Mouse (Mus musculus): ENCODE measurements around the gene Rad51b. TPM values are rescaled to one million over a fixed set of nuclear protein-coding genes. Genes with fewer than 3 reads are reported as not detected.
A peak's percentile ranks its signal among the peaks of the same experiment; 100 is the strongest.

The Rad51b gene
- polyA plus RNA-seq, 1 experiment from 2014 or later, result 8.7 TPM

DNA sequence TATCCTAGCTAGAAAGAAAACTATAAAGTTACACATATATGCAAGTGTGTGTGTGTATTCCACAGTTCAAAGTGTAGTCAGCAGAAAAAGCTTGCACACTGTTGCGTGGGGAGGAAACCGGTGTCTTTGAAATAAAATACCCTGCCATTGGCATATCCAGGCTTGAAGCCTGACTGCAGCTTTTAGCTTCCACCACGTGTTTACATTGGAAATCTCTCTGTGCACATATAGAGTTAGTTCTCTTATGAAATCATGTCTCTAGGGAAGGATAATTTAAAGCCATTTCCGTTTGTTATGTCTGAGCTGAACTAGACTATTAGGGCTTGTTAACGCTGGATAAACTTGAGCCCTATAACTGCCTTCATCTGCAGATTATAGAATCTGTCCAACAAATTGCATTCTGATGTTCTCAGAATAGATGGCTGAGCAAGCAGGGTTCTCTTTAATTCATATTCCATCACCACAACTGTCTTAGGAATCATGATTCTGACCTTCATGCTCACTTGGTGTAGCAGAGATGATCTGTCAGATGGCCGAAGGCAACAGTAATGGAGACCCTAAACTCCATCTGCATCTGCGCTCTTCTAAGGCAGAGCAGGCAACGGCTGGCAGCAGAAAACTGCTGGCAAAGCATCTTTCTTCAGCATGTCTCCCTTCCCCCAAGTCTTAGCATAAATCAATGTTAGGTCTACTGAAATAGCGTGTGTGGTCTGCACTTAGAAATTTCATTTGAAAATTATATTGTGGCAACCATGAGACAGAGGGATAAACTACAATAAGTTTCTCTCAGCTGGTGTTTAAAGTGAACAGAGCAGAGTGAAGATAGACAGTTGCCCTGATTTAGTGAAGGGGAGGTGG lies 410.7 kb downstream of the Rad51b start:
- Histone ChIP-seq H3K9me3 (no peaks in the 10 kb centered on the region), H3K27me3 (replicated peaks) (no peaks in the 10 kb centered on the region), H3K27ac (peak overlapping the region; percentile 83), H3K36me3 (no peaks in the 10 kb centered on the region), H3K4me1 (peaks cover 17% of the 10 kb centered on the region; the same call in 1 of the 2 replicates), H3K9ac (no peak overlapping the region), H3K4me2 (no peak overlapping the region), H3K4me3 (replicated peaks) (no peak overlapping the region)
- WGBS, result 29% methylated on average over 9 of the region's 9 CpGs
- ATAC-seq (ENCODE audit: insufficient read depth, low FRiP score, low read depth), result peak; percentile 23; the same call in 1 of the 2 replicates

DNA sequence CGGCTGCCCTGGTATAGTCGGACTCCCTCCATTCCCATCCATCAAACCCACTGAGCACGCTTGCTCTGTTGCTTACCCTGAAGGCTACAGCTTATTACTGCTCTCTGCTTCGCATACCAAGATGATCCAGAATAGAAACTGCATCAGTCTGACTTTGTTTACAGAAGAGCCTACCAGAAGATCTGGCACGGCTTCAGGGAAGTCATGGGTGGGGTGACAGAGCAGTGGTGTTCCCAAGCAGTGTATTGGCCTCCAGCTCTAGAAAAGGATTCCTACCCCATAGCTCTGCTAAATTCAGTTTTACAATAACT lies 411.3 kb downstream of the Rad51b start:
- Histone ChIP-seq H3K4me2 (no peak overlapping the region), H3K27me3 (replicated peaks) (no peaks in the 10 kb centered on the region), H3K27ac (peak overlapping the region; percentile 83), H3K9me3 (no peaks in the 10 kb centered on the region), H3K4me1 (peaks cover 17% of the 10 kb centered on the region; the same call in 1 of the 2 replicates), H3K36me3 (no peaks in the 10 kb centered on the region), H3K4me3 (replicated peaks) (no peak overlapping the region), H3K9ac (no peak overlapping the region)
- ATAC-seq (ENCODE audit: insufficient read depth, low FRiP score, low read depth), result peak; percentile 56; the same call in 1 of the 2 replicates
- 49% methylated on average over 5 of the region's 5 CpGs for whole genome bisulfite sequencing

DNA sequence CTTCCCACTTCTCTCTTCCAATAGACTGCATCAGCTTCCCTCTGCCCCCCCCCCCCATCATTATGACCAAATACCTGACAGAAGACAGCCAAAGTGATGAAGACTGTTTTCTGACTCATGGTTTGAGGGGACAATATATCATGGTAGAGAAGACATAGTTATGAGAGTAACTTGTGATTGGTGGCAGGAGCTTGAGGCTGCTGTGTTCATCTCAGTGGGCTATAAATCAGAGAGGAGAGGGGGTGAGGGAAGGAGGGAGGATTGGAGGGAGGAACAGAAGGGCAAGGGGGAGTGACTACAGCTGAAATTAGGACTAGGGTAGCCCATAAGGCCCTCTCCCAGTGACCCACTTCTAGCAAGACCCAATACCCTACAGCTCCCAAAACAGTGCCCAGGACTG lies 416.2 kb downstream of the Rad51b start:
- no peaks in the 10 kb centered on the region for H3K36me3 ChIP-seq
- no peaks in the 10 kb centered on the region for H3K9me3 ChIP-seq
- H3K4me3 ChIP-seq (replicated peaks), result no peak overlapping the region
- H3K9ac ChIP-seq, result no peak overlapping the region
- no peaks in the 10 kb centered on the region for H3K27me3 ChIP-seq (replicated peaks)
- H3K4me1 ChIP-seq, result peaks cover 21% of the 10 kb centered on the region
- no peak overlapping the region for H3K4me2 ChIP-seq
- no peak for ATAC-seq (ENCODE audit: insufficient read depth, low FRiP score, low read depth)
- H3K27ac ChIP-seq, result no peak overlapping the region

DNA sequence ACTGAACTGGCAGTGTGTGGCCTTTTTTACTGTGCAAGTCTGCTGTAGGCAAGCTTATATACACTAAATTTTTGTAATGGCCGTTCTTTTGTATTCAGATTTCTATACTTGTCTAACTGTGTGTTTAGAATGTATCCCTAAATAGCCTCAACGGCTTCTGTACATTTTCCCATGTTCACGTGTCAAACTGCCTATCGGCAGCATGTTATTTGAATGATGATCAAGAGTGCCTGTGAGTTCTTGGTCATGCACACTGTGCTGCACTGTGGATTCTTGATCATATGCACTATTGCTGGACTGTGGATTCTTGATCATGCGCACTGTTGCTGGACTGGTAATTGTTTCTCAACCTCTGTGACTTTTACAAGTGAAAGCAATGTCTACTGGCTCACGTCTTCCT lies 417.4 kb downstream of the Rad51b start:
- Histone ChIP-seq H3K27me3 (replicated peaks) (no peaks in the 10 kb centered on the region), H3K4me3 (replicated peaks) (no peak overlapping the region), H3K9me3 (no peaks in the 10 kb centered on the region), H3K27ac (peak overlapping the region; percentile 48; the same call in 1 of the 2 replicates), H3K9ac (no peak overlapping the region), H3K4me2 (no peak overlapping the region), H3K4me1 (peaks cover 17% of the 10 kb centered on the region), H3K36me3 (no peaks in the 10 kb centered on the region)
- WGBS, result 68% methylated on average over 6 of the region's 6 CpGs
- ATAC-seq (ENCODE audit: insufficient read depth, low FRiP score, low read depth), result no peak

DNA sequence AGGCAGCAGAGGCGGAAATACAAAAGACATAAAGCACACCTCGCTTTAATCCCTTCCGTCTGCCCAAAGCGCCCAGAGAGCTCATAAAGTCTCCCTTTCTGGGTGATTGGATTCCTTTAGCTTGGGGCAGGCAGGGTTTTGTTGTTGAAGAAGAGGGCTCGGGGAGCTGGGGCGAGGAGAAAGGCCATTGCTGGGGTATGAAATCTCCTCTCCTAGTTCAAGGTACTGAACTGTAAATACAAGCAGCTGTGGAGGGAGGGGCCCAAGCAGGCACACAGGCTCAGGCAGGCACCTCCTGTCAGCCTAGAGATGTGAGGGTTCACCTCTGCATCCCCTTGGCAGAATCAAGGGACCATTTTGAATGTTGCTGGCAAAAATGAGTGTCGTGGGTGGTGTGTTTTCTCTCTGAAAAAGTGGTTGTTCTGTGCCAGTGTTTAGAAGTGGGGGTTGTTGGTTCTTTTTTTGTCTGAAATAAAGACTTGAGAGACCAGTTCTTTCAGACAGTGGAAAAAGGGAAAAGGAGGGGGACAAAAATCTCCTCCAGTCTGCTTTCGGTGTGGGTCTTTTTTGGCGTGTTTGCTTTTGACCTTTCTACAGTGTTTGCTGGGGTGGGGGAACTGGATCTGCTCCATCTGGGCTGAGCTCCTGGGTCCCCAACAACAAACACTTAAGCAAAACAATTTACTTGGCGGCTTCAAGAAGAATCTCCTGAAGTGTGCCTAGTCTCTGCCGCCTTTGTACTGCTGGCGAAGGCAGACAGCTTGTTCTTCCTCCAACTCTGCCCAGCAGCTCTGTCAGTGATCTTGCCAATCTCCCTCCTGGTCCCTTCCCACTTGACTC lies 418.6 kb downstream of the Rad51b start:
- Histone ChIP-seq H3K36me3 (no peaks in the 10 kb centered on the region), H3K27ac (peak overlapping the region; percentile 64), H3K4me1 (peaks cover 17% of the 10 kb centered on the region), H3K27me3 (replicated peaks) (no peaks in the 10 kb centered on the region), H3K4me2 (peak overlapping the region; percentile 6), H3K4me3 (replicated peaks) (no peak overlapping the region), H3K9ac (no peak overlapping the region), H3K9me3 (no peaks in the 10 kb centered on the region)
- peak; percentile 71; the same call in 1 of the 2 replicates for ATAC-seq (ENCODE audit: insufficient read depth, low FRiP score, low read depth)
- 44% methylated on average over 12 of the region's 12 CpGs for WGBS

DNA sequence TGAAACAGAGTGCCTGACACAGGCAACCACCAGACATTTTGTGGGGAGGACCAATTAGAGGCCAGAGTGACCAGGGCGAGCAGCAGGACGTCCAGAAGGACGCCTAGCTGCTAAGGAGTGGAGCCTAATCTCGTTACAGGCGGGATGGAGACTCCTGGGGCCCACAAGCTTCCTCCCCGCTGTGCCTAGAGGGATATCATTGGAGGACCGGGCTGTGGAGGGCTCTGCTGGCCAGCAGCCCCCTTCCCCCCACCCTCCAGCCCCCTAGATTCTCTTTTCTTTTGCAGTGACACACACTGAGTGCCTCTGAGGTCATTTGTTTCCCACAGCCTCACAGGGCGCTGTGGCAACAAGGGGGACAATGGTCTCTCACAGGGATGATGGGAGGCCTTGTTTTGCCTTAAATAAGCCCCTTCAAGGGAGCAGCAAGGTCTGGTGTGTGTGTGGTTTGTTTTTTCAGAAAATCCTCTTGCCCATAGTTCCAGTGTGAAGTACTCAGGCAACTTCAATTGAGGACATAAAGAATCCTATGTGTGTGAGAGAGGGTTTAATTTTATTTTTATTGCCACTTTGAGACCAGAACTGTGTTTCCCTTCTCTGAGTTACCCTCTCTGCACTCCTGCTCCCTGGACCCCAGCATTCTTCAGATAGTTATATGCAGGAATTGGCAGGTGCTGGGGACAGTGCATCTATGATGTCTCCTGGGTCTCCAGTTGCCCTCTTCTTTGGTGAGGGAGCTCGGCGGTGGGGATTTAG lies 422.2 kb downstream of the Rad51b start:
- no peak overlapping the region for H3K4me2 ChIP-seq
- no peak overlapping the region; the same call in 1 of the 2 replicates for H3K27ac ChIP-seq
- ATAC-seq (ENCODE audit: insufficient read depth, low FRiP score, low read depth), result no peak
- no peaks in the 10 kb centered on the region for H3K36me3 ChIP-seq
- peaks cover 17% of the 10 kb centered on the region for H3K4me1 ChIP-seq
- H3K27me3 ChIP-seq (replicated peaks), result no peaks in the 10 kb centered on the region
- H3K4me3 ChIP-seq (replicated peaks), result no peak overlapping the region
- no peaks in the 10 kb centered on the region for H3K9me3 ChIP-seq
- 57% methylated on average over 10 of the region's 10 CpGs for WGBS
- H3K9ac ChIP-seq, result no peak overlapping the region

DNA sequence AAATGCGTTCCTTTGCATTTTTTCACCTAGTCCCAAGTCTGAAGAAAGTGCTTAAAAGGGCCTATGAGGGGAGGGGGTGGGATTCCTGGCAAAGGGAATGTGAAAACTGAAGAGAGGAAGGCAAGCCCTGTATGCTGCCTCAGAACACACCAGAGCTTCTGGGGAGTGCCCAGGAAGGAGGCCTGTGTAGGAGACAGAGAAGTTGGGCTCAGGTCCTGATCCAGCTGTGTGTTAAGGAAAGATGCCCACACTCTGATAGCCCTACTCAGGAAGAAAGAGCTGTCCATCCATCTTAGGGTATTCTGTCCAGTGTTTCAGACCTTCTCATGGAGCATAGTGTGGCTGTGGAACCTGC lies 422.7 kb downstream of the Rad51b start:
- Histone ChIP-seq H3K9me3 (no peaks in the 10 kb centered on the region), H3K4me3 (replicated peaks) (no peak overlapping the region), H3K27me3 (replicated peaks) (no peaks in the 10 kb centered on the region), H3K4me2 (no peak overlapping the region), H3K27ac (no peak overlapping the region), H3K36me3 (no peaks in the 10 kb centered on the region), H3K9ac (no peak overlapping the region), H3K4me1 (peaks cover 17% of the 10 kb centered on the region)
- WGBS, result 52% methylated on average over 1 of the region's 1 CpGs
- ATAC-seq (ENCODE audit: insufficient read depth, low FRiP score, low read depth), result no peak

DNA sequence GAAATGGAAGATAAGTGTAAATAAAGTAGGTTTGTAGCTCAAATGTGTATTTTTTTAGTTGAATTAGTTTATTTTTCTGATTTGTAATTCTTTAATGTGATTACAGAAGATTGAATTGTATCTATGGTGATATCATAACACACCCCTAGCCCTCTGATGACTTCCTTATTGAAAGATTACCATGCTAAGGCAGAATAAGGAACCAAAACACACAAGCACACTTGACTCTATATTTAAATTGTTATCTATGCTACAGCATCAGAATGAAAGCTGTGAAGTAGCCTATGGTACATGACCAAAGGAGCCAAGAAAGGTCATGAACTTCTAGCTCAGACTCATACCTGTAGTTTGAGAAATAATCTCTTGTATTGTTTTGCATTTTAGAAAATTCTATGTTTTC lies 427.8 kb downstream of the Rad51b start:
- Histone ChIP-seq H3K36me3 (no peaks in the 10 kb centered on the region), H3K4me2 (no peak overlapping the region), H3K27me3 (replicated peaks) (no peaks in the 10 kb centered on the region), H3K9me3 (0 out of 2 replicates have a peak, but pooled peaks cover 5% of the 10 kb centered on the region), H3K9ac (no peak overlapping the region), H3K4me3 (replicated peaks) (no peak overlapping the region), H3K4me1 (no peaks in the 10 kb centered on the region), H3K27ac (no peak overlapping the region)
- no peak for ATAC-seq (ENCODE audit: insufficient read depth, low FRiP score, low read depth)

DNA sequence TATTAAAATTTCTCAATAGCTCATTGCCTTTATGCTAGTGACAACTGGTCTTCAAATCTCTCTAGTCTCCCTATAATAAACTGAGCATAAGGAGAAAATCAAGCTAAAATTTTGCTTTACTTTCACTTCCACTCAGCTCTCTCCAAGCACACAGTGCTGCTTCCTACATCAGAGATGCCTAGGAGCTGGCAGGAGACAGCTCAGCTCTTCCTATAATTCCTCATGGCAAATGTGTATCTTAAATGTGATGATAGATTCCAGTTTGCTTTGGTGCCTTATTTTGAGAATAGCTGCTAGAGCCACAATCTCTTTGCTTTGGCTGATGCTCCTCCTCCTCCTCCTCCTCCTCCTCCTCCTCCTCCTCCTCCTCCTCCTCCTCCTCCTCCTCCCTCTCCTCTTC lies 428.6 kb downstream of the Rad51b start:
- Histone ChIP-seq H3K27me3 (replicated peaks) (no peaks in the 10 kb centered on the region), H3K4me3 (replicated peaks) (no peak overlapping the region), H3K36me3 (no peaks in the 10 kb centered on the region), H3K27ac (no peak overlapping the region), H3K4me1 (no peaks in the 10 kb centered on the region), H3K9ac (no peak overlapping the region), H3K9me3 (0 out of 2 replicates have a peak, but pooled peaks cover 5% of the 10 kb centered on the region), H3K4me2 (no peak overlapping the region)
- no peak for ATAC-seq (ENCODE audit: insufficient read depth, low FRiP score, low read depth)

DNA sequence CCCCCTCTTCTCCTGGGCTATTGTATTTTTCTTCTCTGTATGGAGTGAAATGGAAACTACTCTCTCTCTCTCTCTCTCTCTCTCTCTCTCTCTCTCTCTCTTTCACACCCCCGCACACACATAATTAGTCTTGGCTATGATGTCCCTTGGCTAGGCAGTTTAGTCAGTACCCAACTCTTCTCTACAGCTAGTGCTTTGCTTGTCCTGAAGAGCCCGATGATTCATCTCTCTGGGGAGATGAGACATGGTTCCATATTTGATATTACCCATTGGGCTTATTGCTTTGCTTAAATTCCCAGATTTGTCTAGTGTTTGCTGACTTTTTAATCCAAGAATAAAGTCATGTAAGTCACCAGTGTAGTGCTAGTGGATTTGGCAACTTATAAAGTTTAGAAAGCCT lies 429.0 kb downstream of the Rad51b start:
- H3K27me3 ChIP-seq (replicated peaks), result no peaks in the 10 kb centered on the region
- no peak for ATAC-seq (ENCODE audit: insufficient read depth, low FRiP score, low read depth)
- no peaks in the 10 kb centered on the region for H3K36me3 ChIP-seq
- no peak overlapping the region for H3K4me2 ChIP-seq
- H3K9ac ChIP-seq, result no peak overlapping the region
- WGBS, result 89% methylated on average over 2 of the region's 2 CpGs
- H3K4me1 ChIP-seq, result no peaks in the 10 kb centered on the region
- H3K9me3 ChIP-seq, result 0 out of 2 replicates have a peak, but pooled peaks cover 5% of the 10 kb centered on the region
- no peak overlapping the region for H3K4me3 ChIP-seq (replicated peaks)
- H3K27ac ChIP-seq, result no peak overlapping the region

DNA sequence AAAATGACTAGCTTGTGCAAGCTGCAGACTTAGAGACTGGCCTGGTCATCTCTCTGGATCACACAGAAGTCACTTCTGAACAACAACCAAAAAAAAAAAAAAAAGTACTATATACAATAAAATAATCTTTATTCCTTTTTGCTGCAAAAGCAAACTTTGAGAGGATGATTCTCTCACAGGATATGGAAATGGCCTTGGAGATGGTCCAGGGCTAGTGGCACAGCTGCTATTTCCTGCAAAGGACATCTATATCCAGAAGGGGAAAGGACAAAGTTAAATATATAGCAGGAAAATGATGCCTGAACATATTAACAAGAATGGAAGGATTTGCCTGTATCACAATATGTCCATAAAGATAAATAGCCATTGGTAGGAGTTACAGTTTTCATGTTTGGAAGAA lies 429.9 kb downstream of the Rad51b start:
- no peak for ATAC-seq (ENCODE audit: insufficient read depth, low FRiP score, low read depth)
- no peak overlapping the region for H3K27ac ChIP-seq
- no peaks in the 10 kb centered on the region for H3K4me1 ChIP-seq

More for the DNA sequence above, 429.9 kb downstream of the Rad51b start:
- H3K4me2 ChIP-seq, result no peak overlapping the region
- H3K27me3 ChIP-seq (replicated peaks), result no peaks in the 10 kb centered on the region
- H3K4me3 ChIP-seq (replicated peaks), result no peak overlapping the region
- H3K36me3 ChIP-seq, result no peaks in the 10 kb centered on the region
- no peak overlapping the region for H3K9ac ChIP-seq
- 0 out of 2 replicates have a peak, but pooled peaks cover 5% of the 10 kb centered on the region for H3K9me3 ChIP-seq

Measured in stomach, embryonic 15.5 days (tissue).